Mouse (Mus musculus) lung, adult 2 months (tissue): ENCODE measurements around the gene Gja8. TPM values are rescaled to one million over a fixed set of nuclear protein-coding genes. Genes with fewer than 3 reads are reported as not detected.

Source experiments
- DNase-seq: peaks from one replicate; pipeline ENCODE4 v3.0.0; 2022
- H3K4me1 ChIP-seq: fragments of 200-500 bp; 2 replicates; pipeline ENCODE4 v1.6.1; 2011; ENCODE audit warnings: low read length; ENCODE audit not compliant: control insufficient read depth, insufficient read depth
- H3K4me3 ChIP-seq: fragments of 200-500 bp; replicated peaks from 2 replicates; pipeline ENCODE3; 2011; ENCODE audit warnings: low read depth, mild to moderate bottlenecking, control low read depth, low read length; ENCODE audit errors: extremely low read depth
- CTCF ChIP-seq: fragments of 200-500 bp; IDR thresholded peaks from 2 replicates; pipeline ENCODE4 v1.5.1; 2011; ENCODE audit warnings: mild to moderate bottlenecking, low read length, control low read depth; ENCODE audit not compliant: insufficient read depth
- POLR2A ChIP-seq: fragments of 200-500 bp; IDR thresholded peaks from 2 replicates; pipeline ENCODE4 v1.6.1; 2011; ENCODE audit warnings: low read depth, mild to moderate bottlenecking, control low read depth, low read length, borderline replicate concordance; ENCODE audit errors: extremely low read depth
- WGBS: fragments of 180-500 bp; shearing (Covaris S2); methylation state at CpG from one replicate; pipeline ENCODE4 v1.1.7; 2018; 5-methylcytosine and 5-hydroxymethylcytosine counted together
- polyA plus RNA-seq: library from polyadenylated mRNA; depleted of rRNA; stranded (reverse); fragments of >200 nt; gene quantifications from 2 replicates; pipeline ENCODE4 v1.2.3, GENCODE M21; 2012; rRNA removed

Gja8 gene
- polyA plus RNA-seq, 1 experiment = not detected

GRCm38 (mm10) chr3:96881557-96881956 lies 44.3 kb downstream of the Gja8 start:
- 83% methylated on average over 6 of the region's 6 CpGs for WGBS
- TF ChIP-seq CTCF (no peak), POLR2A (no peak)
- Histone ChIP-seq H3K4me1 (no peaks in the 10 kb centered on the region), H3K4me3 (no peak overlapping the region)
- DNase-seq = no peak

- no peak for DNase-seq
- 86% methylated on average over 4 of the region's 4 CpGs for WGBS
- Histone ChIP-seq H3K4me1 (no peaks in the 10 kb centered on the region), H3K4me3 (no peak overlapping the region)
- TF ChIP-seq CTCF = no peak
- TF ChIP-seq POLR2A = no peak
These were observed 45.4 kb downstream of the Gja8 start for GRCm38 (mm10) chr3:96880385-96880784.

- Histone ChIP-seq H3K4me1 (no peaks in the 10 kb centered on the region), H3K4me3 (no peak overlapping the region)
- DNase-seq = no peak
- TF ChIP-seq POLR2A (no peak), CTCF (no peak)
- 87% methylated on average over 9 of the region's 9 CpGs for WGBS
These were observed 46.3 kb downstream of the Gja8 start for GRCm38 (mm10) chr3:96879536-96879935.

GRCm38 (mm10) chr3:96874808-96875571 lies 50.8 kb downstream of the Gja8 start:
- Histone ChIP-seq H3K4me3 (no peak overlapping the region), H3K4me1 (no peaks in the 10 kb centered on the region)
- no peak for DNase-seq
- WGBS = 45% methylated on average over 7 of the region's 7 CpGs
- no peak for TF ChIP-seq CTCF
- TF ChIP-seq POLR2A = no peak

GRCm38 (mm10) chr3:96872501-96872900 lies 53.3 kb downstream of the Gja8 start:
- H3K4me1 ChIP-seq = no peaks in the 10 kb centered on the region
- no peak overlapping the region for H3K4me3 ChIP-seq
- WGBS = 95% methylated on average over 8 of the region's 8 CpGs
- DNase-seq = no peak
- TF ChIP-seq POLR2A = no peak
- TF ChIP-seq CTCF = no peak

- no peaks in the 10 kb centered on the region for H3K4me1 ChIP-seq
- H3K4me3 ChIP-seq = no peak overlapping the region
- 89% methylated on average over 8 of the region's 8 CpGs for WGBS
- TF ChIP-seq CTCF (no peak), POLR2A (no peak)
- no peak for DNase-seq
These were observed 54.8 kb downstream of the Gja8 start for GRCm38 (mm10) chr3:96871070-96871469.

GRCm38 (mm10) chr3:96870270-96870669 lies 55.5 kb downstream of the Gja8 start:
- Histone ChIP-seq H3K4me1 (no peaks in the 10 kb centered on the region), H3K4me3 (no peak overlapping the region)
- TF ChIP-seq CTCF = no peak
- TF ChIP-seq POLR2A = no peak
- DNase-seq = no peak
- 88% methylated on average over 2 of the region's 2 CpGs for WGBS

- DNase-seq = no peak
- 95% methylated on average over 7 of the region's 7 CpGs for WGBS
- Histone ChIP-seq H3K4me3 (no peak overlapping the region), H3K4me1 (no peaks in the 10 kb centered on the region)
- TF ChIP-seq CTCF (no peak), POLR2A (no peak)
These were observed 56.7 kb downstream of the Gja8 start for GRCm38 (mm10) chr3:96869091-96869490.

GRCm38 (mm10) chr3:96868566-96868965 lies 57.3 kb downstream of the Gja8 start:
- Histone ChIP-seq H3K4me1 (no peaks in the 10 kb centered on the region), H3K4me3 (no peak overlapping the region)
- no peak for TF ChIP-seq CTCF
- TF ChIP-seq POLR2A = no peak
- WGBS = 96% methylated on average over 8 of the region's 8 CpGs
- DNase-seq = no peak

- 87% methylated on average over 3 of the region's 3 CpGs for WGBS
- Histone ChIP-seq H3K4me1 (no peaks in the 10 kb centered on the region), H3K4me3 (no peak overlapping the region)
- TF ChIP-seq POLR2A = no peak
- TF ChIP-seq CTCF = no peak
- DNase-seq = no peak
These were observed 58.0 kb downstream of the Gja8 start for GRCm38 (mm10) chr3:96867863-96868262.

Other genes starting within 250 kb of the Gja8 start
- 39.3 and 44.1 TPM in 2 replicates for gene Pias3, start 229.6 kb downstream of the Gja8 start, polyA plus RNA-seq
- gene Nudt17, start 217.5 kb downstream of the Gja8 start, polyA plus RNA-seq = 3.8 and 4.7 TPM in 2 replicates
- 16.7 and 29.8 TPM in 2 replicates for gene Polr3c, start 198.4 kb downstream of the Gja8 start, polyA plus RNA-seq
- 16.3 and 16.4 TPM in 2 replicates for gene Rnf115, start 198.4 kb downstream of the Gja8 start, polyA plus RNA-seq
- gene Pdzk1, start 96.7 kb downstream of the Gja8 start, polyA plus RNA-seq = 0.06 and 0.14 TPM in 2 replicates
- gene Cd160, start 96.7 kb downstream of the Gja8 start, polyA plus RNA-seq = 0.18 and 0.34 TPM in 2 replicates
- 37.5 and 42.5 TPM in 2 replicates for gene Gja5, start 21.3 kb downstream of the Gja8 start, polyA plus RNA-seq
- gene Gpr89, start 20.7 kb downstream of the Gja8 start, polyA plus RNA-seq = 8.7 and 15.1 TPM in 2 replicates
- gene Acp6, start 232.8 kb upstream of the Gja8 start, polyA plus RNA-seq = 23.4 and 27.8 TPM in 2 replicates